Mouse (Mus musculus) spleen, adult 2 months (tissue): ENCODE results near the gene Simc1.

Source experiments
- CTCF ChIP-seq: fragments of 200-500 bp; IDR thresholded peaks from 2 replicates; pipeline ENCODE4 v1.5.1; 2011; ENCODE audit warnings: mild to moderate bottlenecking, inconsistent platforms; ENCODE audit not compliant: insufficient read depth, insufficient read length, insufficient replicate concordance; ENCODE audit errors: extremely low read depth
- POLR2A ChIP-seq: fragments of 200-500 bp; IDR thresholded peaks from 2 replicates; pipeline ENCODE4 v1.6.1; 2011; ENCODE audit warnings: low read depth, low read length, inconsistent platforms

DNA sequence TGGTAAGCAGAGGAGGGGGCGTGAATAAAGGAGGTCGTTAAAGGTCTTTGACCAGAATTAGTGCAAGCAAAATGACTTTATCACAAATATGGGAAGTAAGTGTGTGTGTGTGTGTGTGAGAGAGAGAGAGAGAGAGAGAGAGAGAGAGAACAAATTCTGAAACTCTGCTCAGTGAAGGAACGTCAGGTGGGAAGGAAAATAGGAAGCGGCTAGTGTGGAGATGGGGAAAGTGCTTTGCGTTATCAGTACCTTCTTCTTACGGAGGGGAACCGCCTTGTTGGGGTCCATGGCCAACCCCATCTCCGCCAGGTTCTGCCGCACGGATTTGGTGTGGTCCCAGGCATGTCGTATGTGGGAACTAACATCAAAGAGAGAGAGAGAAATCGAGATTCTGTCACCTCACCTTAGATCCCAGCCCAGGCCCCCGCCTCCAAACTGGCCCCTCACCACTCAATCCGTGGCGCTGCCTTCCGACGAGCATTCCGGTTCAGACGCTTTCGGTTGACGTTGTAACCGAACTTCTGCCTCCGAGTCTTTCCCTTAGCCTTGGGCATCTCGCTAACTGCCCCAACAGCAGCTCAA, 85.9 kb downstream of the Simc1 start:
- TF ChIP-seq CTCF (no peak), POLR2A (no peak)
